Mouse (Mus musculus) heart, postnatal 0 days (tissue): ENCODE measurements around the gene Phc2.

ENCODE experiments used
- CTCF ChIP-seq: IDR thresholded peaks from 2 replicates; pipeline ENCODE4 v1.5.1; 2016; ENCODE audit warnings: antibody characterized with exemption, control low read depth, low read depth
- EP300 ChIP-seq: IDR thresholded peaks from 2 replicates; pipeline ENCODE4 v1.6.1; 2016; ENCODE audit warnings: antibody characterized with exemption, low read depth

DNA sequence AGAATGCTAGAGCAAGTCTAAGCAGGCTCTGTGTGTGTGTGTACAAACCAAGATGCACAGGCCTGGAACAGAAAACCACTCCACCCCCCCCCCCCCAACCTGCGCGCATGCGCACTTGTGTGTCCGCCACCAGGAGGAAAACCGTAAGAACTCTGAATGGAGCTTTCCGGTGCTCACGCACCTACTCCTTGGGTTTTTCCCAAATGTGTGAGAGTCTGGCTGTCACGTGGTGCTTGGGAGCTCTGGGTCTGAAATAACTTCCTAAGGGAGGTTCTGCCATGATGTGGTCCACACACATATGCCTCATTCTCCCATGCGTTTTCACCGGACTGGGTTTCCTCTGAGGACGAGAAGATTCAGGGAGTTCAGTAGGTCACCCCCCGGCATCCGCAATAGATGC is 27.8 kb downstream of the Phc2 start:
- TF ChIP-seq EP300 = no peak
- no peak for TF ChIP-seq CTCF
